Mouse (Mus musculus): ENCODE measurements at regions not wholly inside any gene's neighbourhood (a gene's known extent, or its start where the extent isn't known, plus 50 kb on each side); places are given as distances from the start of the nearest gene placed in this dataset.

- Histone ChIP-seq H3K9ac (replicated peaks) (no peak overlapping the region), H3K9me3 (no peaks in the 10 kb centered on the region), H3K4me3 (no peak overlapping the region), H3K36me3 (no peaks in the 10 kb centered on the region), H3K27ac (replicated peaks) (no peak overlapping the region), H3K4me1 (no peaks in the 10 kb centered on the region), H3K4me2 (replicated peaks) (no peak overlapping the region), H3K27me3 (no peaks in the 10 kb centered on the region)
- 81% methylated on average over 1 of the region's 1 CpGs for WGBS
- ATAC-seq (ENCODE audit: low FRiP score, low read depth) = no peak
Measured at GRCm38 (mm10) chr12:95631029-95631428, 61.0 kb upstream of the Flrt2 start.

GRCm38 (mm10) chr12:95636647-95637046 lies 55.4 kb upstream of the Flrt2 start:
- Histone ChIP-seq H3K9ac (replicated peaks) (no peak overlapping the region), H3K4me2 (replicated peaks) (no peak overlapping the region), H3K4me1 (no peaks in the 10 kb centered on the region), H3K9me3 (no peaks in the 10 kb centered on the region), H3K4me3 (no peak overlapping the region), H3K27ac (replicated peaks) (no peak overlapping the region), H3K36me3 (no peaks in the 10 kb centered on the region), H3K27me3 (no peaks in the 10 kb centered on the region)
- ATAC-seq (ENCODE audit: low FRiP score, low read depth) = no peak

- H3K9ac ChIP-seq (replicated peaks) = no peak overlapping the region
- no peaks in the 10 kb centered on the region for H3K36me3 ChIP-seq
- no peak for ATAC-seq (ENCODE audit: low FRiP score, low read depth)
- no peak overlapping the region for H3K27ac ChIP-seq (replicated peaks)
- H3K4me3 ChIP-seq = no peak overlapping the region
- no peaks in the 10 kb centered on the region for H3K4me1 ChIP-seq
- no peaks in the 10 kb centered on the region for H3K27me3 ChIP-seq
- no peak overlapping the region for H3K4me2 ChIP-seq (replicated peaks)
- no peaks in the 10 kb centered on the region for H3K9me3 ChIP-seq
Measured at GRCm38 (mm10) chr12:95639892-95640291, 52.1 kb upstream of the Flrt2 start.

- no peak overlapping the region for H3K9ac ChIP-seq (replicated peaks)
- H3K27me3 ChIP-seq = no peaks in the 10 kb centered on the region
- H3K27ac ChIP-seq (replicated peaks) = no peak overlapping the region
- H3K4me2 ChIP-seq (replicated peaks) = no peak overlapping the region
- H3K4me3 ChIP-seq = no peak overlapping the region
- no peaks in the 10 kb centered on the region for H3K9me3 ChIP-seq
- H3K4me1 ChIP-seq = no peaks in the 10 kb centered on the region
- ATAC-seq (ENCODE audit: low FRiP score, low read depth) = no peak
- H3K36me3 ChIP-seq = no peaks in the 10 kb centered on the region
Measured at GRCm38 (mm10) chr12:95641628-95642027, 50.4 kb upstream of the Flrt2 start.

Data from midbrain, embryonic 12.5 days (tissue).